Mouse (Mus musculus) liver, embryonic 16.5 days (tissue): ENCODE data around the gene Bean1. TPM values are rescaled to one million over a fixed set of nuclear protein-coding genes. Genes with fewer than 3 reads are reported as not detected.

Experiments used
- ATAC-seq: fragments of 200-750 bp; cut with Nextera tagmentation; 2 replicates; pipeline ENCODE4 v1.8.0; 2017; ENCODE audit warnings: low read depth, mild to moderate bottlenecking, moderate number of reproducible peaks, moderate library complexity
- H3K27ac ChIP-seq: fragments of 300-500 bp; sonication (generic); 2 replicates; pipeline ENCODE4 v1.5.1; 2014; ENCODE audit warnings: mild to moderate bottlenecking, low read length
- H3K27me3 ChIP-seq: fragments of 300-500 bp; sonication (generic); 2 replicates; pipeline ENCODE4 v1.6.1; 2014; ENCODE audit warnings: low read depth, low read length, mixed read lengths; ENCODE audit not compliant: control insufficient read depth, insufficient read depth
- H3K36me3 ChIP-seq: fragments of 300-500 bp; sonication (generic); 2 replicates; pipeline ENCODE4 v1.6.1; 2014; ENCODE audit warnings: mild to moderate bottlenecking; ENCODE audit not compliant: control insufficient read depth, insufficient read depth
- H3K4me1 ChIP-seq: fragments of 300-500 bp; sonication (generic); 2 replicates; pipeline ENCODE4 v1.6.1; 2014; ENCODE audit warnings: low read depth, low read length, mixed read lengths; ENCODE audit not compliant: control insufficient read depth
- H3K4me2 ChIP-seq: fragments of 300-500 bp; sonication (generic); 2 replicates; pipeline ENCODE4 v1.6.1; 2014; ENCODE audit warnings: low read depth, low read length, mixed read lengths
- H3K4me3 ChIP-seq: fragments of 300-500 bp; sonication (generic); 2 replicates; pipeline ENCODE4 v1.5.1; 2014; ENCODE audit warnings: low read depth, mild to moderate bottlenecking, low read length
- H3K9ac ChIP-seq: fragments of 300-500 bp; sonication (generic); 2 replicates; pipeline ENCODE4 v1.6.1; 2014; ENCODE audit warnings: low read depth, low read length
- H3K9me3 ChIP-seq: fragments of 300-500 bp; sonication (generic); replicated peaks from 2 replicates; pipeline ENCODE4 v1.6.1; 2016; ENCODE audit warnings: low read length; ENCODE audit not compliant: control insufficient read depth
- WGBS: fragments of 180-500 bp; shearing (Covaris S2); extraction: QIAGEN DNeasy Blood & Tissue Kit; methylation state at CpG from one replicate; pipeline ENCODE4 v1.1.7; 2014; ENCODE audit not compliant: insufficient replicate concordance; 5-methylcytosine and 5-hydroxymethylcytosine counted together
- polyA plus RNA-seq: library from polyadenylated mRNA; unstranded; fragments of >200 nt; fragmentation: Nextera tagmentation; extraction: Ambion mirVana; gene quantifications from 2 replicates; pipeline ENCODE4 v1.2.1, GENCODE M21; 2015

Gene Bean1
- polyA plus RNA-seq, 1 experiment from 2014 or later, result 0.05 TPM

- 60% methylated on average over 5 of the region's 5 CpGs for WGBS
- H3K4me2 ChIP-seq, result no peak overlapping the region
- H3K4me3 ChIP-seq, result no peak overlapping the region
- H3K27me3 ChIP-seq, result no peaks in the 10 kb centered on the region
- H3K4me1 ChIP-seq, result no peaks in the 10 kb centered on the region
- H3K36me3 ChIP-seq, result no peaks in the 10 kb centered on the region
- ATAC-seq, result no peak
- no peak overlapping the region for H3K27ac ChIP-seq
- no peak overlapping the region for H3K9ac ChIP-seq
- no peaks in the 10 kb centered on the region for H3K9me3 ChIP-seq
Observed at GRCm38 (mm10) chr8:104160731-104161130, 9.5 kb upstream of the Bean1 start.

DNA sequence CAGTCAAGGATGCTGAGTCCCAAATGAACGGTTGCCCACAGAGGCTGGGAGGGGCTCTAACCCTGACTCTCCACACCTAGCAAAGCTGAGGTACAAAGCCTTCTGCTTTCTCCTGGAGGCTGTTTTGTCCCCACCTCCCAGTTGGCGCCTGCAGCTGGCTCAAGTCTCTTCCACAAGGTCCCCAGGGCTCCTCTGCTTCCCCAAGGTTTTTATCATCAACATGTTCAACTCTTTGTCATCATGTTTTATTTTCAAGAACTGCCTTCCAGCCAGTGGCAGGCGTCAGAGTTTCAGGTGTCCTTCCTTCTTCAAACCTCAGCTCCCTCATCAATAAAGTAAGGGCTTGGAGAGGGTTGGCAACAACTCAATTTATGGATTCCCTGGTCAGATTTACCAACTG is 781 bp upstream of the Bean1 start:
- Histone ChIP-seq H3K9me3 (no peaks in the 10 kb centered on the region), H3K36me3 (no peaks in the 10 kb centered on the region), H3K27ac (no peak overlapping the region), H3K27me3 (peaks cover 43% of the 10 kb centered on the region), H3K4me2 (no peak overlapping the region), H3K4me1 (no peaks in the 10 kb centered on the region; the same call in 1 of the 2 replicates), H3K4me3 (no peak overlapping the region), H3K9ac (no peak overlapping the region)
- ATAC-seq, result no peak
- 51% methylated on average over 3 of the region's 3 CpGs for WGBS

GRCm38 (mm10) chr8:104171050-104171620 is 893 bp downstream of the Bean1 start:
- Histone ChIP-seq H3K4me2 (peak overlapping the region; percentile 63), H3K27me3 (peaks cover 43% of the 10 kb centered on the region), H3K9me3 (no peaks in the 10 kb centered on the region), H3K36me3 (no peaks in the 10 kb centered on the region), H3K27ac (no peak overlapping the region), H3K9ac (no peak overlapping the region), H3K4me1 (no peaks in the 10 kb centered on the region; the same call in 1 of the 2 replicates), H3K4me3 (peak overlapping the region; percentile 50)
- ATAC-seq, result no peak
- 5% methylated on average over 32 of the region's 32 CpGs for WGBS

GRCm38 (mm10) chr8:104172420-104172819 is 2.2 kb downstream of the Bean1 start:
- 71% methylated on average over 6 of the region's 6 CpGs for WGBS
- no peak for ATAC-seq
- Histone ChIP-seq H3K9me3 (no peaks in the 10 kb centered on the region), H3K27ac (no peak overlapping the region), H3K9ac (no peak overlapping the region), H3K4me3 (no peak overlapping the region), H3K4me2 (no peak overlapping the region), H3K36me3 (no peaks in the 10 kb centered on the region), H3K27me3 (peaks cover 43% of the 10 kb centered on the region), H3K4me1 (no peaks in the 10 kb centered on the region; the same call in 1 of the 2 replicates)

- no peak overlapping the region for H3K4me3 ChIP-seq
- 18% methylated on average over 8 of the region's 8 CpGs for WGBS
- H3K9ac ChIP-seq, result no peak overlapping the region
- no peaks in the 10 kb centered on the region; the same call in 1 of the 2 replicates for H3K4me1 ChIP-seq
- H3K27me3 ChIP-seq, result peaks cover 26% of the 10 kb centered on the region
- H3K36me3 ChIP-seq, result no peaks in the 10 kb centered on the region
- no peak overlapping the region for H3K4me2 ChIP-seq
- no peaks in the 10 kb centered on the region for H3K9me3 ChIP-seq
- H3K27ac ChIP-seq, result no peak overlapping the region
- no peak for ATAC-seq
Observed at GRCm38 (mm10) chr8:104175848-104176527, 5.7 kb downstream of the Bean1 start.

DNA sequence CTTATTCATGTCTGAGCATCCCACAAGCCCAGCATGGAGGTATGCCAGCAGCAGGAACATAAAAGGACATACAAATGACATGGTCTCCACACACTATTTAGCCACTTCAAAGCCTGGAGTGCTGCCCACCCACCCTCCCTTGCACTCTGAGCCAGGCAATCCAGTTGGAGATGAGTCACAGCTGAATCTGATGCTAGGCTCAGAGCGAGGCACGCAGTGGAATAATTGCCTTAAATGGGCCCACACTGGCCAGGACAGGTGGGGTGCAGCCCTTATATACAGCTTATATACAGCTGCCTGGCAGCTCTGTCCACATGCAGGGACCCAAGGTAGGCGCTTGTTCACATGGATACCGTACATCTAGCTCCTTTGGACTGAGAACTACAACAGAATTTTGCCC is 6.8 kb downstream of the Bean1 start:
- no peak overlapping the region for H3K9ac ChIP-seq
- H3K4me3 ChIP-seq, result no peak overlapping the region
- peaks cover 15% of the 10 kb centered on the region for H3K27me3 ChIP-seq
- no peaks in the 10 kb centered on the region for H3K9me3 ChIP-seq
- no peak for ATAC-seq
- H3K36me3 ChIP-seq, result no peaks in the 10 kb centered on the region
- H3K27ac ChIP-seq, result no peak overlapping the region
- H3K4me1 ChIP-seq, result no peaks in the 10 kb centered on the region
- H3K4me2 ChIP-seq, result no peak overlapping the region
- 70% methylated on average over 4 of the region's 4 CpGs for WGBS

DNA sequence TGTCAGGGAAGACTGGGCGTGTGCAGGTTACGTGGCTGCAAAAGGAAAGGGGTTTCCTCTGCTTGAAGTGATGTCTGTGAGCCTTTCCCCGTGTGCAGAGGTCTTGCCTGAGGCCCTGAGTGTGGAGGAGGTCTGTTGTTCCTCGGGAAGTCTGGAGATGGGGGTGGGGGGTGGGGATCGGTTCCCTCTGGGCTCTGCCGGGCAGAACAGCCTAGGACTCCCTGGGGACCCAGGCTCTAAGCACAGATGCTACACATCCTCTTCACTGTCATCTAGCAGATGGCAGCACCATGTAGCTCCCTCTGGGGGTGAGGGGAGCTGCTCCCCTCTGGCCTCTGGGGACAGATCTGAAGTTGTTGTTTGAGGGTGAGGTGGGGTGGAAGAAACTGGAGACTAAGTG is 14.7 kb downstream of the Bean1 start:
- H3K9ac ChIP-seq, result no peak overlapping the region
- H3K9me3 ChIP-seq, result no peaks in the 10 kb centered on the region
- no peak overlapping the region for H3K27ac ChIP-seq
- no peak overlapping the region for H3K4me2 ChIP-seq
- H3K4me1 ChIP-seq, result no peaks in the 10 kb centered on the region
- ATAC-seq, result no peak
- no peak overlapping the region for H3K4me3 ChIP-seq
- no peaks in the 10 kb centered on the region for H3K36me3 ChIP-seq
- WGBS, result 26% methylated on average over 6 of the region's 6 CpGs
- no peaks in the 10 kb centered on the region for H3K27me3 ChIP-seq

DNA sequence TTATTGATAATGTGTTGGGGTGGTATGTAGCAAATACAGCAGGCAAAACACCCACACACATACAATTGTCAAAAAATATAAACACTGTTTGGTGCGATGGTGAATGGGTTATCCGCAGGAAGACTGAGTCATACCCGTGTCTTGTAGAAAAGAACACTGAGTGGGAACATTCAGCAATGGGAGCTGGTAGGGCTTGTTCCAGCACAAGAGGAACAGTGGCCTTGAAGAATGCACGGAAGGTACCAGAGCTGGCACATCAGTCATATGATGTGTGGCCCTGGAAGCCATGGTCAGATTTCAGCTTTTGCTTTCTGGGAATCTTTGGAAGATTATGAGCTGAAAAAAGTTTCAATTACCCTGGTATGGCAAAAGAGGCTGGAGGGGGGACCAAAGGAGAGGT is 16.6 kb downstream of the Bean1 start:
- Histone ChIP-seq H3K4me3 (no peak overlapping the region), H3K9me3 (no peaks in the 10 kb centered on the region), H3K4me2 (no peak overlapping the region), H3K27ac (no peak overlapping the region), H3K27me3 (no peaks in the 10 kb centered on the region), H3K36me3 (no peaks in the 10 kb centered on the region), H3K4me1 (no peaks in the 10 kb centered on the region), H3K9ac (no peak overlapping the region)
- 59% methylated on average over 4 of the region's 4 CpGs for WGBS
- no peak for ATAC-seq

DNA sequence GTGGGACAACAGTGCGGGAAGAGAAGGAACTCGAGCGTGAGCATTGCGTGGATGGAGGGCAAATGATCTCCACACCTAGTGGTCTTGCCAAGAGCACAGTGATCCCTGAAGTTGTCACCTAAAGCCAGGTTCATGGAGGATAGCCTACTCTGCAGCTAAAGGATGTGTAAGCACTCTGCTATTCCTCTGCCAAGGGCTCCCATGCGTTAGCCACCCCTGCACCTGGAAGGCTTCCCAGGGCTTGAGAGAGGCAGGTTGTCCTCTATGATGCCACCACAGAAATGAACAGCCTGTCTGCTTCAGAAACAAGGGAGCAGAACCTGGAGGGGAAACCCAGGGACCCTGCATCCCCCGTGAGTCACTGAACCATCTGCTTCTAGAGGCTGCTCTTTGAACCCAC is 17.4 kb downstream of the Bean1 start:
- 71% methylated on average over 6 of the region's 6 CpGs for WGBS
- Histone ChIP-seq H3K4me2 (no peak overlapping the region), H3K9ac (no peak overlapping the region), H3K9me3 (no peaks in the 10 kb centered on the region), H3K36me3 (no peaks in the 10 kb centered on the region), H3K27ac (no peak overlapping the region), H3K4me1 (no peaks in the 10 kb centered on the region), H3K27me3 (no peaks in the 10 kb centered on the region), H3K4me3 (no peak overlapping the region)
- no peak for ATAC-seq
